Mouse (Mus musculus) intestine, embryonic 14.5 days (tissue): ENCODE measurements around the gene Mgarp. TPM values are rescaled to one million over a fixed set of nuclear protein-coding genes. Genes with fewer than 3 reads are reported as not detected.
A peak's percentile ranks its signal among the peaks of the same experiment; 100 is the strongest.

ENCODE experiments used
- ATAC-seq: fragments of 200-750 bp; cut with Nextera tagmentation; replicated peaks from 2 replicates; pipeline ENCODE4 v1.8.0; 2017; ENCODE audit warnings: low read depth, moderate number of reproducible peaks, moderate TSS enrichment, moderate library complexity; ENCODE audit not compliant: low FRiP score, low TSS enrichment
- DNase-seq: peaks from one replicate; pipeline ENCODE4 v3.0.0-alpha.2; 2018; ENCODE audit warnings: low spot score
- H3K27ac ChIP-seq: fragments of 300-500 bp; sonication (generic); 2 replicates; pipeline ENCODE4 v1.5.1; 2014; ENCODE audit warnings: low read depth, mild to moderate bottlenecking, control low read depth
- H3K27me3 ChIP-seq: fragments of 300-500 bp; sonication (generic); replicated peaks from 2 replicates; pipeline ENCODE4 v1.6.1; 2014; ENCODE audit warnings: low read length, control low read depth; ENCODE audit not compliant: control insufficient read depth, insufficient read depth
- H3K36me3 ChIP-seq: fragments of 300-500 bp; sonication (generic); 2 replicates; pipeline ENCODE4 v1.6.1; 2014; ENCODE audit warnings: low read length, control low read depth; ENCODE audit not compliant: control insufficient read depth, insufficient read depth
- H3K4me1 ChIP-seq: fragments of 300-500 bp; sonication (generic); replicated peaks from 2 replicates; pipeline ENCODE4 v1.6.1; 2014; ENCODE audit warnings: low read length, control low read depth, mixed read lengths; ENCODE audit not compliant: control insufficient read depth, insufficient read depth
- H3K4me2 ChIP-seq: fragments of 300-500 bp; sonication (generic); 2 replicates; pipeline ENCODE4 v1.6.1; 2014; ENCODE audit warnings: low read length
- H3K4me3 ChIP-seq: fragments of 300-500 bp; sonication (generic); 2 replicates; pipeline ENCODE4 v1.5.1; 2014; ENCODE audit warnings: low read depth, low read length, control low read depth, mixed read lengths
- H3K9ac ChIP-seq: fragments of 300-500 bp; sonication (generic); 2 replicates; pipeline ENCODE4 v1.6.1; 2014; ENCODE audit warnings: mild to moderate bottlenecking, low read length
- H3K9me3 ChIP-seq: fragments of 300-500 bp; sonication (generic); 2 replicates; pipeline ENCODE4 v1.6.1; 2016; ENCODE audit warnings: low read length, control low read depth; ENCODE audit not compliant: control insufficient read depth
- WGBS: fragments of 180-500 bp; shearing (Covaris S2); extraction: QIAGEN DNeasy Blood & Tissue Kit; methylation state at CpG from one replicate; pipeline ENCODE4 v1.1.7; 2014; 5-methylcytosine and 5-hydroxymethylcytosine counted together
- polyA plus RNA-seq: library from polyadenylated mRNA; unstranded; fragments of >200 nt; fragmentation: Nextera tagmentation; extraction: Ambion mirVana; gene quantifications from 2 replicates; pipeline ENCODE4 v1.2.1, GENCODE M21; 2014

The Mgarp gene
- polyA plus RNA-seq, 1 experiment from 2014 or later, result 4.6 TPM

DNA sequence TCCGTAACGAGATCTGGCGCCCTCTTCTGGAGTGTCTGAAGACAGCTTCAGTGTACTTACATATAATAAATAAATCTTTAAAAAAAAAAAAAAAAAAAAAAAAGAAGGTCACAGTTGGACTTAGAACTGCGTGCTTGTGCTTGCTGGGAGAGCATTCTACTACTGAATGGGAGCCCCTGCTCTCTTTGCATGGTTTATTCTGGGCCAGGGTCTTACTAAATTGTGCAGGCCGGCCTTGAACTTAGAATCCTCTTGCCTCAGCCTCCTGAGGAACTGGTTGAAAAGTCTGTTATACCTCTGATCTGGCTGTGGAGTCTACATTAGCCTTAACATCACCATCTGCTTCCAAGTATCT lies 15.9 kb downstream of the Mgarp start:
- H3K4me1 ChIP-seq, result peaks cover 10% of the 10 kb centered on the region; the same call in 1 of the 2 replicates
- no peak overlapping the region for H3K4me3 ChIP-seq
- H3K36me3 ChIP-seq, result no peaks in the 10 kb centered on the region
- H3K9ac ChIP-seq, result no peak overlapping the region
- H3K27me3 ChIP-seq, result no peaks in the 10 kb centered on the region
- DNase-seq, result no peak
- H3K9me3 ChIP-seq, result no peaks in the 10 kb centered on the region
- 74% methylated on average over 2 of the region's 5 CpGs for WGBS
- no peak overlapping the region for H3K4me2 ChIP-seq
- ATAC-seq, result no peak
- no peak overlapping the region for H3K27ac ChIP-seq

DNA sequence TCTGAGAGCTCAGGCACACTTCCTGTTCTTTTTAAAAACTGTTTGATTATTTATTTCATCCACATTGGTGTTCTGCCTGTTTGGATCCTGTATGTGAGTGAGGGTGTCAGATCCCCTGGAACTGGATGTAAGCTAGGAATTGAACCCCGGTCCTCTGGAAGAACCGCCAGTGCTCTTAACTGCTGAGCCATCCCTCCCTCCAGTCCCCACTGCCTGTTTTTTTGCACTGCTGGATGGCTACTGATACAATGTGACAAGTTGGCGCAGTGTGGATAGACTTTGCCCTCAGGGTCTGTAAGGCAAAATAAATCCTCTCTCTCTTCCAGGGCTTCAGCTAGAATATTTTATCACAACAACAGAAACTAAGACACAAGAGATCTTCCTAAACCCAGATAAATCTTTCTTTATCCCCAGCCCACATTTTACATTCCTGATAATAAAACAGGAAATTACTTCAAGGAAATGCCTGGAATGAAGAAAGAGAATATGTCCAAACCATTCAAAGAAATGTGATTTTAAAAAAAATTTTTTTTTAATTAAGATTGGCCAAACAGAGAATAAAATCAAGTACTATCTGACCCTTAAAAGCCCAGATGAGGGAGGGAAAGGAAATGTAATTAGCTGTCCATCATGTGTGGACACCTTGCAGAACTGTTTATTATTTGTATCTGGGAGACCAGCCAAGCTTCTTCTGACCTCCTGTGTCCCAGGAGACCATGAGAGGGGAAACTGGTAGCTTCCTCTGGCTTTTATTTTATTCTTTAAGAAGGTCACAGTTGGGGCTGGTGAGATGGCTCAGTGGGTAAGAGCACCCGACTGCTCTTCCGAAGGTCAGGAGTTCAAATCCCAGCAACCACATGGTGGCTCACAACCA lies 16.5 kb downstream of the Mgarp start:
- Histone ChIP-seq H3K9me3 (0 out of 2 replicates have a peak, but pooled peaks cover under 1% of the 10 kb centered on the region), H3K36me3 (no peaks in the 10 kb centered on the region), H3K9ac (no peak overlapping the region), H3K27me3 (no peaks in the 10 kb centered on the region), H3K27ac (no peak overlapping the region), H3K4me3 (no peak overlapping the region), H3K4me2 (no peak overlapping the region), H3K4me1 (peaks cover 10% of the 10 kb centered on the region; the same call in 1 of the 2 replicates)
- DNase-seq (no peak), ATAC-seq (no peak)
- 79% methylated on average over 5 of the region's 5 CpGs for WGBS

DNA sequence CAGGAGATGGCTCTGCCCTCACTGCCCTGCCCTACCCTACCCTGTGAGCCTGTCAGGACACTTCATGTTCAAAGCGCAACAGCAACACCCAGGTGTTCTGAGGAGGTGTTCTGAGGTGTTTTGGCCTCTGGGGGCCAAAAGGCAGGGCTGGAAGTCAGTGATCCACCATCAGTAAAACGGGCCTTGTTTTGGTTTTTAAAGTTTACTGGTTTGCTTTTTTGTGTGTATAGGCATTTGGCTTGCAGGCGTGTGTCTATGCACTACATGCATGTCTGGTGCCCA lies 17.9 kb downstream of the Mgarp start:
- peak overlapping the region; percentile 34; the same call in 1 of the 2 replicates for H3K4me3 ChIP-seq
- WGBS, result 74% methylated on average over 3 of the region's 3 CpGs

DNA sequence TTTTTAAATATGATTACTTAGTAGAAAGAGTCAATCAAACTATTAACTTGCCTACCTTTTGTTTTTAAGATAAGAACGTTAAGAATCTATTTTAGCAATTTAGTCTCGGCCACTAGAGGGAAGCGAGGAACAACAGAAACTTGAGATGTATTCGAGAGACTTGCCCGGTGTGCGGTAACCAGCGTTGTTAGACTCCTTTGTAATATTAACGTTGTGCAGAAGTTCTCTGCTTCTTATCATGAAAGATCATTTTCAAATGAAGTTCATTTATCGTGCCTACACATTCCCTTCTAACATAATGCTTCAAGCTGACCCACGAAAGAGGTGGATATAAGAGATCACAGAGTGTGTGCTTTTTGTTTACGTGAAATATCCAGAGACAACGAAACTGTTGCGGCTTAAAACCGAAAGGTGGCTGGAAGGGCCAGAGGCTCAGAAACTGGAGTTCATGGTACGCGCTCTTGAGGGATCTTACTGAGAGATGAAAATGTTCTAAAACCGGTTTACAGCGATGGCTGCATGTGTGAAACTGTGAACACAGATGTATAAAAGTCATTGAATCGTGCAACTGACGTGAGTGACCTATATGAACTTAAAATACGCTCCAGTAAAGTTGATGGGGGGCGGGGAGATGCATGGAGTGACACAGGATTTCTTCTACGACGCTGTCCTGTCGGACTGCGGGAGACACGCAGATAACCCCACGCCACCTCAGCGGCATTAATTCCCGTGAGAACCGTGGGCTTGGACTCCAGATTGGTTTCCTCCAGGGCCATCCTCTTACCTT lies 18.5 kb downstream of the Mgarp start:
- 29% methylated on average over 31 of the region's 31 CpGs for WGBS
- Histone ChIP-seq H3K36me3 (no peaks in the 10 kb centered on the region), H3K9me3 (0 out of 2 replicates have a peak, but pooled peaks cover 3% of the 10 kb centered on the region), H3K4me2 (peak overlapping the region; percentile 55), H3K4me3 (peak overlapping the region; percentile 34), H3K27ac (peak overlapping the region; percentile 12; the same call in 1 of the 2 replicates), H3K4me1 (peaks cover 10% of the 10 kb centered on the region; the same call in 1 of the 2 replicates), H3K9ac (peak overlapping the region; percentile 41), H3K27me3 (no peaks in the 10 kb centered on the region)
- ATAC-seq (peak; percentile 71; the same call in 1 of the 2 replicates), DNase-seq (peak; percentile 60)

More for the DNA sequence above, 17.9 kb downstream of the Mgarp start:
- Histone ChIP-seq H3K36me3 (no peaks in the 10 kb centered on the region), H3K9ac (peak overlapping the region; percentile 41), H3K9me3 (0 out of 2 replicates have a peak, but pooled peaks cover 3% of the 10 kb centered on the region), H3K27me3 (no peaks in the 10 kb centered on the region), H3K4me2 (peak overlapping the region; percentile 55), H3K27ac (no peak overlapping the region), H3K4me1 (peaks cover 10% of the 10 kb centered on the region; the same call in 1 of the 2 replicates)
- DNase-seq (no peak), ATAC-seq (no peak)

DNA sequence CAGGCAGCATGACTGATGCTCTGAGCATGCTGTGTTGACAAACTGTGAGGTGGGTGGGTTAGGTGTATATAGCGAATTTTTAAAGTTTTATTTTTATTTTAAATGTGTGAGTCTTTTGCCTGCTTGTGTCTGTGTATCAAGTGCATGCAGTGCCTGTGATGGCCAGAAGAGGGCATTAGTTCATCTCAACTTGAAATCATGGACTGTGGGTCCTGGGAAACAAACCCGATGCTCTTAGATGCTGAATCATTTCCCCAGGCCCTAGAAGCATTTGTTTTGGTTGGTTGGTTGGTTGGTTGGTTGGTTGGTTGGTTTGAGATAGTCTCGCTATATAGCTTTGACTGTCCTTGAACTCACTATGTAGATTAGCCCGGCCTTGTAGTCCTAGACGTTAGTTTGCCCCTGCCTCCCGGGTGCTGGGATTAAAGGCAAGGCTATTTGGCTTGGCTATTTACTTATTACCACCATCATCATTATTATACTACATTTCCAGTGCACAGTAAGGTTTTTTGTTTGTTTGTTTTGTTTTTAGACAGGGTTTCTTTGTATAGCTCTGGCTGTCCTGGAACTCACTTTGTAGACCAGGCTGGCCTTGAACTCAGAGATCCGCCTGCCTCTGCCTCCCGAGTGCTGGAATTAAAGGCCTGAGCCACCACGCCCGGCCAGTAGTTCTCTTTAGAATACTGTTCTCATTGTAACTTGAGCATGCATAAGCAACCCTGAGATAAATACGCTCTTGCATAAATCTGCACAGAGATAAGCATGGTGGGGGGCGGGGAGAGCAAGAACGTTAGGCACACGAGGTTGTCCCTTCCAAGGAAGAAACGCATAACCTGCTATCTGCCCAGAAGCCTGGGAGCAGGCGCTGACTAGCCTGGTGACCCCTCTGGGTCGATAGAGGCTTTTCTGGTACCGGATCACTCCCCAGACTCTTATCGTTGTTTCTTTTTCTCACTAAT lies 21.0 kb downstream of the Mgarp start:
- Histone ChIP-seq H3K27me3 (no peaks in the 10 kb centered on the region), H3K4me2 (no peak overlapping the region), H3K4me1 (peaks cover 10% of the 10 kb centered on the region; the same call in 1 of the 2 replicates), H3K36me3 (no peaks in the 10 kb centered on the region), H3K9ac (no peak overlapping the region), H3K4me3 (no peak overlapping the region), H3K9me3 (0 out of 2 replicates have a peak, but pooled peaks cover 3% of the 10 kb centered on the region), H3K27ac (no peak overlapping the region)
- no peak for ATAC-seq
- no peak for DNase-seq
- WGBS, result 84% methylated on average over 19 of the region's 19 CpGs

DNA sequence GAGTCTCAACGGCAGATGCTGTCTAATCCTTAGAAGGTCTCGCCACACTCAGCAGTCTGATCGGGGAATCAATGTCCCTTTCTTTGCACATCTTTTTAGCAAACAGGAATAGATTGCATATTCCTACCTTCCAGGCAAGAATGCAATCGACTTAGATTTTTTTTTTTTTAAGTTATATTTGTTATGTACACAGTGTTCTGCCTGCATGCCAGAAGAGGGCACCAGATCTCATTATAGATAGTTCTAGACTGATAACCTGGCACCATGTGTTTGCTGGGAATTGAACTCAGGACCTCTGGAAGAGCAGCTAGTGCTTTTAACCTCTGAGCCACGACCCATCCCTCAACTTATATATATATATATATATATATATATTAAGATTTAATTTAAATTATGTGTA lies 23.0 kb downstream of the Mgarp start:
- 74% methylated on average over 5 of the region's 5 CpGs for WGBS
- no peak for DNase-seq
- H3K27ac ChIP-seq, result no peak overlapping the region
- H3K9ac ChIP-seq, result no peak overlapping the region
- H3K4me3 ChIP-seq, result no peak overlapping the region
- ATAC-seq, result no peak
- no peaks in the 10 kb centered on the region for H3K27me3 ChIP-seq
- H3K9me3 ChIP-seq, result 0 out of 2 replicates have a peak, but pooled peaks cover 3% of the 10 kb centered on the region
- H3K4me2 ChIP-seq, result no peak overlapping the region
- no peaks in the 10 kb centered on the region for H3K36me3 ChIP-seq
- H3K4me1 ChIP-seq, result peaks cover 5% of the 10 kb centered on the region; the same call in 1 of the 2 replicates

DNA sequence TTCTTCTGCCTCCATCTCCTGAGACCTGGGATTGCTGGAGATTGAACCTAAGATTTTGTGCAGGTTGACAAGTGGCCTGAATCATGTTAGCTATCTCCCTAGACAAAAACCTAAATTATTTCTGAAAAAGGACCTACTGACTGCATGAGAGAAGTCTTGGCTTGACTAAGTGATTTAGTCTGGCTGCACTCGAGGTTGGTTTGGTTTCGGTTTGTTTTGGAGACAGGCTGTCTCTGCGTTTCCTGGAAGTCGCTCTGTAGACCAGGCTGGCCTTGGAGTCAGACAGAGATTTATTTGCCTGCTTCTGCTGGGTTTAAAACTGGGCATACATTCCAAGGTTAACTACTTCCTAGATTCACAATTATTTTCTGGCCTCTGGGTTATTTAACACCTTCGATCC lies 23.7 kb downstream of the Mgarp start:
- Histone ChIP-seq H3K9ac (no peak overlapping the region), H3K27me3 (no peaks in the 10 kb centered on the region), H3K9me3 (0 out of 2 replicates have a peak, but pooled peaks cover 3% of the 10 kb centered on the region), H3K4me2 (no peak overlapping the region), H3K4me1 (no peaks in the 10 kb centered on the region), H3K4me3 (no peak overlapping the region), H3K36me3 (no peaks in the 10 kb centered on the region), H3K27ac (no peak overlapping the region)
- WGBS, result 47% methylated on average over 5 of the region's 5 CpGs
- DNase-seq (no peak), ATAC-seq (no peak)

DNA sequence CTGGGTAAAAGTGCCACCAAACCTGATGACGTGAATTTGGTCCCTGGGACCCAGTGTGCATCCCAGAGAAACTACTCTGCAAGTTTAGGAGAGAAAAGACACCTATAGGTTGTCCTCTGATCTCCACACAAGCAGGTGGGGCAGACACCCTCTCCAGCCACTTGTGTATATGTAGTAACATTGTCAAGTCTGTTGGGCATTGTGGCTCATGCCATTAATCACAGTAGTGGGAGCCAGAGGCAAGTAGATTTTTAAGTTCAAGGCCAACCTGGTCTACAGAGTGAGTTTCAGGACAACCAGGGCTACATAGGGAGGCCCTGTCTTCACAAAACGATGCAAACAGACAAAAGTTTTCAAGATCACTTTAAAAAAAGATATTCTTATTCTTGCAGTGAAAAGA lies 24.7 kb downstream of the Mgarp start:
- WGBS, result 71% methylated on average over 2 of the region's 2 CpGs
- no peak overlapping the region for H3K27ac ChIP-seq
- no peaks in the 10 kb centered on the region for H3K27me3 ChIP-seq
- ATAC-seq (no peak), DNase-seq (no peak)
- 0 out of 2 replicates have a peak, but pooled peaks cover 3% of the 10 kb centered on the region for H3K9me3 ChIP-seq
- H3K4me1 ChIP-seq, result no peaks in the 10 kb centered on the region
- no peak overlapping the region for H3K4me3 ChIP-seq
- no peak overlapping the region for H3K9ac ChIP-seq
- H3K4me2 ChIP-seq, result no peak overlapping the region
- no peaks in the 10 kb centered on the region for H3K36me3 ChIP-seq
